Mouse (Mus musculus): ENCODE measurements around the gene Srpr.

Gene Srpr

DNA sequence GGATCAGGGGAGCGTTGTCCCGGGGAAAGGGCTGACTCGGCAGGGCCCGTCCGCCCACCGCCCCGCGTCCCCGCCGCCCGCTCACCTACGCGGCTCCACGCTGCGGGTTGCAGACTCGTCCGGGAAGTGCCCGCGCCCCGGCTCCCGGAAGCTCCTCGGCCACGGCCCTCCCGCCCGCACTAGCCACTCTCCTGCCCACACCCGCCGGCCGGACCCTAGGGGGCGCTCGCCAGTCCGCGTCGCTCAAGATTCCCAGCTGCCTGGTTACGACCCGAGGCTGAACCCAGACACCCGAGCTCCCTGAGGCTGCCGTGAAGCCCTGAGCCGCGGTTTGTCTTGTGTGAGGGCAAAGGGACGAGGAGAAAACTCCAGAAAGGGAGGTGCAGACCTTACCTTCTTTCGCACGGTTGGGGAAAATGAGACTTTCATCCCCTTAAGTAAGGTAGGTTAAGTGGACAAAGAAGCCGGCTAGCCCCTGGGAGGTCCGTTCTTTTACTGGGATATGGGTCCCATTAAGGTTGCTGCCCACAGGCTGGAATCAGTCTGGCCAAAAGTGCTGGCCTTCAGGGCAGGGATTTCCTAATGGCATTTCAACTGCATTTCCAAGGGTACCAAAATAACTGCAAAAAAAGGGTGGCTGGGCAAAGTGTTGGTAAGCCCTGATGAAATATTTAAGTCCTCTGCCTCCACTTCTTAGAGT is at the start of gene Srpr, which contains the start of gene Tirap:
TSS of gene Srpr (plus strand) at position 404 of the 700 bp plus-strand sequence.
TSS of gene Tirap (minus strand) at position 520 of the 700 bp plus-strand sequence.
- DNase-seq (ENCODE audit: low spot score) = peak; percentile 86

DNA sequence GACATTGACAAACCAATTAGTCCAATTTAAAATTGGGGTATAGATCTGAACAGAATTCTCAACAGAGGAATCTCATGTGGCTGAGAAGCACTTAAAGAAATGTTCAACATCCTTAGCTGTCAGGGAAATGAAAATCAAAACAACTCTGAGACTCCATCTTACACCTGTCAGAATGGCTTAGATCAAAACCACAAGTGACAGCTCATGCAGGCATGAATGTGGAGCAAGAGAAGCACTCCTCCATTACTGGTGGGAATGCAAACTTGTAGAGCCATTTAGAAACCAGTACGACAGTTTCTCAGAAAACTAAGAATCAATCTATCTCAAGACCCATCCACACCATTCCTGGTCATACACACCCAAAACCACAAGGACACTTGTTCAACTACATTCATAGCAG is 47.1 kb upstream of the Srpr start:
- DNase-seq (ENCODE audit: low spot score) = no peak

DNA sequence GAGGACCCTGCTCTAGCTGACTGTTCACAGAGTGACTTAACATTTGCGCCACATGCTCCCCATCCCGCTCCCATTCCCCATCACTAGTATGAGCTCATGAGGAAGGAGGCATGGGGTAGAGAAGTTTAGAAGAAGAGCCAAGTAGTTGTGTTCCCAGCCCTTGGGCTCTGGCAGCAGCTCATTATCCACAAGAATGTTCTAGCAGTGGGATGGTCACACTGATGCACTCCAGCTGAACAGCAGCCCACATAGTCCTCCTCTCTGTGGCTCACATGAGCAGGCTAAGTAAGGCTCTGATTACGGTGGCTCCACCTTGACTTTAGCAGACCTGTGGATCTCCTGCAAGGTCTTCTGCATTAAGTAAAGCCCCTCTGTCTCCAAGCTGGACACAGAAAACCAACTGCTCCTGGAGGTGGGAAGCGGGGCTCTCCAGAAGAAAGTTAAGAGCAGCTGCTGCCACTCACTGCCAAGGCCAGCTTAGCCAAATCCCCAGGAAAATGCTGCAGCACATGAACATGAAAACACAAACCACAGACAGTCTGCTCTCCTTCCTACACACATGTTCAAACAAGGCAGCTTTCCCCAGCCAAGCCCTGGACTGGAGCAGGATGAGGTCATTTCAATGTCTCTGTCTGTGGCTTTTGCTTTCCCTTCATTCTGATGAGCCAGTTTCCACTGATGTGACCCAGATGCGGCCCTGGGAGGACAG is 43.8 kb upstream of the Srpr start:
- DNase-seq (ENCODE audit: low spot score) = no peak

DNA sequence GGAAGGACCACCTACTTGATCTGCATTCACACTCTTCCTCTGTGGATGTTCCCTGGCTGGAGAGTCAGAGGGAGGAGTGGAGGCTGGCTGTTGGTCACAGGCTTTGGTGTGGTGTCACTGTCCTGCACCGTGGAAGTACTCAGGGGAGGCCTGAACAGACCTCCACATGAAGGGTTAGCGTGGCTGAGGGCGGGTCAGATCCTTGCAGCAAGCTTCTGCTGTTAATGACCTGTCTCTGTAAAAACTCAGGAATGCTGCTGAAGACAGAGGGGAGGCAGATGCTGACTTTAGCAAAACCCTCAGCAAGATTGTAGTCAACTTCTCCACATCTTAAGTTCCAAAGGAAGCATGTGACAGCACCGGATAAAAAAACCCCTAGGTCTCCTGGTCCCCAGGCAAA is 43.1 kb upstream of the Srpr start:
- DNase-seq (ENCODE audit: low spot score) = no peak

DNA sequence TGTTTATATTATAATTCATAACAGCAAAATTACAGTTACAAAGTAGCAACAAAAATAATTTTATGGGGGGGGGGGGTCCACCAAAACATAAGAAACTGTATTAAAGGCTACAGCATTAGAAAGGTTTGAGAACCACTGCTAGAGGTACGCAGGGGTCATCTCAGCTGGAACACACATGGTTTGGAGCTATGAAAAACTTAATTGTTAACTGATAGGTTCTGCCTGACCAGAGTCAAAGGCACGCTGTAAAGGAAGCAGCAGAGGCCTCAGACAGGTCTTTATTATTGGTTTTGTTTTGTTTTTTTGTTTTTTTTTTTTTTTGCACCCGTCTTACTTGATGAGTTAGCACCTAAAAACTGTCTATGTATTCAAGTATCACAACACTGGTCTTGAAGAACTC is 41.5 kb upstream of the Srpr start:
- no peak for DNase-seq (ENCODE audit: low spot score)

DNA sequence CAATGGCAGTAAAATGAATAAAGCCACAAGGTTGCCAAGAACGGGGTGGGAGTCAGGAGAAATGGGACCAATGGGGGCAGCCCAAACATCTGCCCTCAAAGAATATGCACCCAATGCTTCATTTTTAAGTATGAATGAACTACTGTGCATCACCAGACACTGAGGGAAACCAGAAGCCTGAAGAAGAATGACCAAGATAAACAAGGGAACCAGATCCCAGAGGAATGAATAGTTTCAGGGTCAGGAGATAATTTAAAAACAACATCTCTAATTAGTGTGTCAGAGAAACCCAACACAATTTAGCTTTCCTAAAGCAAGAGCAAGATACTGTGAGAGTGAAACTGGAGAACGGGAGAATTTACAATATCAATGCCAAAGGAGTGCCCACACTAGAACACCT is 39.3 kb upstream of the Srpr start:
- no peak for DNase-seq (ENCODE audit: low spot score)

DNA sequence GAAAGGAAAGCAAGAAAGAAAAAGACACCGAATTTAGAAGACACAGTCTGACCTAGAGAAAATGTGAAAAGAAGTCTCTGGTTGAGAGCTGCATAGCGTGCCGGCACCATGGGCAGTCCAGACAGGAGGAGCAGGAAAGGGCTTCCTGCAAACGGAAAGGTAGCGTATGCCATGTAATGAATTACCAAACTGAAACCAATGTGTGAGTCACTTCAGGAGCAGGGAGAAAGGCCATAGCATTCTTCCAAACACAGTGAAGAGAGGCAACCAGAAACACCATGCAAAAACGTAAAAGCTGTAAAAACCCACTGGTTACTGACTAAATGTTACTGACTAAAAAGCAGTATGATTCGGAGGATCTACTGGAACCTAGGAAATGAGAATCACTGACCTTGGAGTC is 38.3 kb upstream of the Srpr start:
- no peak for DNase-seq (ENCODE audit: low spot score)

DNA sequence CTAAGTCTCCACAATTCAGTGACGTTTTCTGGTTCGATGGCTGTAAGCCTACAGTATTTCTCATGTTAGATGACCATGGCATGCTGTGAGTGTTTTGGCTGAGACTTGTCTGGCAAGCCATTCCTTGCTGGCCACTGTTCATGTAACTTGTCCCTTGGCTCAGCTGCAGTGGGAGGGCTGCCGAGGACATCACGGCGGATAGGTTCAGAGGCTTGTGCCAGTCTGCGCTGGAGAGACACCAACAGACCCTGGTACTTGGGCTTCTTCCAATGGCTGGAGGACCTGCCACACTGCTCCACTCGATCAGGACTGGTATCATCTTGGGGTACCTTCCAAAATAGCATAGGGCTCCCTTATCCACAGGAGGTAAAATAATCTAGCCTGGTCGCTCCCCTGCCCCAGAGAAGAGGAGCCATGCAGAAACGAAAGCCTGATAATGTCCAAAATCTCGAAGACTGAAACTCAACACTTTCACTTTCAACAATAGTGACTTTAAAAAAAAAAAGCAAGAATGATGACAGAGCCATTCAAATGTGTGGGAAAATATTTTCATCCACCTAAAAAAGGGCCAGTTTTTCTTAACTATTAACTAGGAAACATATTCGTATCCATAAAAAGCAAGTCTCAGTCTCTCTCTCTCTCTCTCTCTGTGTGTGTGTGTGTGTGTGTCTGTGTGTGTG is 36.8 kb upstream of the Srpr start:
- no peak for DNase-seq (ENCODE audit: low spot score)

DNA sequence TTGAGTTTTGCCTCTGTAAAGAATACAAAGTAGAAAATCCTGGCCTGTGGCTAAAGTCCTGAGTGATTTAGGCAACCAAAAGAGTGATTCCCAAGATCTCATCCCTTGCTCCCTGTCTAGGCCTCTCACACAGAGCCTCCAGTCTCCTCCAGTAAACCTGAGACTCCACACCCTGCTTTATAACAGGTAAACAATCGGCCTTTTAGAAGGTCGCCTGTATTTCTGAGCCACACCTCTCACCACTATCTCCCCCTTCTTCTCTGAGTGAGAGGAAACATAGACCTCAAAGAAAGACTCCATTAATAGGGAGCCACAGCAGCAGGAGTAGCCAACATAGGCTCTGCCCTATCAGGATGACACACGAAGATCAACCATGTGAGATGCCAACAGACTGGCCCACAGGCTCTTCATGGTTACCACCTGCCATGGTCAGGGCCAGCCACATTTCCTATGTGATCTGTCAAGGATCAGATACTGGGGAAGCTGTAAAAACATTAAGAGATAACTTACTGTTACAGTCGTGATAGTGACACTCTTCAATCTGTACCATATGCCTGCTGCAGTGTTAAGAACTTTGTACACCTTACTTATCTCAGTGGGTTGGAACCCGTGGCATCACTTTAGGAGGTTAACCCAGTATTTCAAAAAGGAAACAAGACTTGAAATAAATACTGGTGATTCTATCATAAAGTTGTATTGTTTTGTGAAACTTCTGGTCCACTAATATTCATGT is 35.7 kb upstream of the Srpr start:
- DNase-seq (ENCODE audit: low spot score) = no peak

DNA sequence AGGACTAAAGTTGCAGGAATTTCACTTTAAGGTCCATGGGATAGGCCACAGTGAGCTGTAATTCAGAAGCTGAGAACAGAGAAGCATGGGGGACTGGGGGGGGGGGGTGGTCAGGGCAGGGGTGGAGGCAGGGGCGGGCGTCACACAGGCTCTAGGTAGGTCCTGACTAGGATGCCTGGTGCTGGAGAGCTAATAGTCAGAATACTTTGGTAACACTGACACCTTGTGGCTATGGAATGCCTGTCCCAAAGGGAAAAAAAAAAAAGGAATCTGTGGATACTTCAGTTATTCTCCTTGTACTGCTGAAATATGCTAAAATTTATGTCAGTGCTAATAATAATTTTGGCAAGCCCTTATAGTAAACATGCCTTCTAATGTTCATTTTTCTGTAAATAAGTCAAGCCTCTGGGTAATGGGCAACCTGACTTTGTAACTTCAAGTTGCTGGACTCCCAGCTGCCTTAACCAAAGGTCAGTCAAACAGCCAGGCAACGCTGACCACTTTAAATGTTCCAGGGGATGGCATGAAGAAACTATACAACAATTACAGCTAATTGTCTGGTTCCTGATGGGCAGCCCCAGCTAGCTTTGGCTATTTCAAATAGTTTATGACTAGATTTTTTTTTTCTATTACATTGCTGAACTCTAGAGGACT is 33.7 kb upstream of the Srpr start:
- peak; percentile 36 for DNase-seq (ENCODE audit: low spot score)

DNA sequence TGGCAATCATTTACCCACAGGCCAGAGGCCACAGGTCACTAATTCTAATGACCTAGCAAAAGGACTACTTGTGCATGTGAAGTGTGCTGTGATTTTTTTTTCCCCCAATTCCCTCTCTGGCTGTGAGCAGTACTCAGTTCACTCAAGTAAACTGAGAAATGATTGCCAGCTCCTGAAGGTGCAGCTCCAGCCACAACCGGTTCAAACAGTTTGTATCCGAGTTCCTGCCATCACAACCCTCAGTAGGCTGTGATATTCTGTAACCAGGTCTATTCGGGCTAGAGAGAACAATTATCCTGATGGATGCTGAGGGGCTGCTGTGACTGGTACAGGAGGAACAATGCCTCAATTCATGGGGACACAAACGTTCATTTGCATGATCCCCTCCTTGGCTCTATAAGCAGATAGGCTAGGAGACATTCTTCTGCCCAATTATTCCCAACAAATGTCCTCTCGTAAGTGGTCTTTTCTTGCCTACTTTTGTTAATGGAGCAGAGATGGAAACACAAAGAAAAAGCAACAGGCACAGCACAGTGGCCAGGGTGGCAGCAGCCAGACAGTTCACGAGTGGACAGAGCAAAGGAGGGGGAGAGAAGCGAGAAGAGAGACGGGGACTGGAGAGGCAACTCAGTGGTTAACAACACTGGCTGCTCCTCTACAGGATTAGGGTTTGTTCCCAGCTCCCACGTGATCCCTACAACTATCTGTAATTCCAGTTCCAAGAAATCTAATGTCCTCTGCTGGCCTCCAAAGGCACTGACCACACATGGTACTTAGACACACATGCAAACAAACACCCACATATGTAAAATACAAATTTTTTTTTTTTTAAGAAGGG is 33.0 kb upstream of the Srpr start:
- peak; percentile 81 for DNase-seq (ENCODE audit: low spot score)

DNA sequence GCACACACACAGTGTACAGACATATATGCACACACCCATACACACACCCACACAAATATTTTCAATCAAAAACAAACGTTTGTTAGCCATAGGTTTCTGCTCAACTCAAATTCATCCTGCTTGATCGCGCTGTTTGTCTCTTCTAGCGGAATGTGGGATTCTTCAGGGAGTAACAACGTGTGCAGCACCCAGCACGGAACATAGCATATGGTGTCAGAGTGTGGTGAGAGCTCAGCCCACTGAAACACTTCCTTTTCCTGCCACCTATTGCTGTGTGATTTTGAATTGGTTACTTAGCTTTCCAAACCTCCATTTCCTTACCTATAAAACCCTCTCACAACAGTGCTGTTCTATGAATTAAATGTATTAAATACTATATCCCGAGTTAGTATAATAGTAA is 29.9 kb upstream of the Srpr start:
- no peak for DNase-seq (ENCODE audit: low spot score)

DNA sequence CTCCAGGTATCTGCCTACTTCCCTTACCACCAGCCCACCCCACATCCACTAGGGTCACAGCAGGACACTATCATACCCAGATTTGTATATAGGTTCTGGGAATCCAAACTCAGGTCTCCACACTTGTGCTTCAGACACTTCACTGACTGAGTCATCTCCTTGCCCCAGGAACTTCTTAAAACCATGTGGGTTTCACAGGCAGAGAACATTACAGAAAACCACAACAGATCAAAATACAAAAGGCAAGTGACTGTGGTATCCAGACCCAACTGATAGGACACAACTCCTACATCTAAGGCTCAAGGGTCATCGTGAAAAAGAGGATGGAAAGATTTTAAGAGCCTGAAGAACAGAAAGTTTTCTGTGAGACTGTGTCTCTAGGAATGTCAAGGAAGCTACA is 26.6 kb upstream of the Srpr start:
- no peak for DNase-seq (ENCODE audit: low spot score)

DNA sequence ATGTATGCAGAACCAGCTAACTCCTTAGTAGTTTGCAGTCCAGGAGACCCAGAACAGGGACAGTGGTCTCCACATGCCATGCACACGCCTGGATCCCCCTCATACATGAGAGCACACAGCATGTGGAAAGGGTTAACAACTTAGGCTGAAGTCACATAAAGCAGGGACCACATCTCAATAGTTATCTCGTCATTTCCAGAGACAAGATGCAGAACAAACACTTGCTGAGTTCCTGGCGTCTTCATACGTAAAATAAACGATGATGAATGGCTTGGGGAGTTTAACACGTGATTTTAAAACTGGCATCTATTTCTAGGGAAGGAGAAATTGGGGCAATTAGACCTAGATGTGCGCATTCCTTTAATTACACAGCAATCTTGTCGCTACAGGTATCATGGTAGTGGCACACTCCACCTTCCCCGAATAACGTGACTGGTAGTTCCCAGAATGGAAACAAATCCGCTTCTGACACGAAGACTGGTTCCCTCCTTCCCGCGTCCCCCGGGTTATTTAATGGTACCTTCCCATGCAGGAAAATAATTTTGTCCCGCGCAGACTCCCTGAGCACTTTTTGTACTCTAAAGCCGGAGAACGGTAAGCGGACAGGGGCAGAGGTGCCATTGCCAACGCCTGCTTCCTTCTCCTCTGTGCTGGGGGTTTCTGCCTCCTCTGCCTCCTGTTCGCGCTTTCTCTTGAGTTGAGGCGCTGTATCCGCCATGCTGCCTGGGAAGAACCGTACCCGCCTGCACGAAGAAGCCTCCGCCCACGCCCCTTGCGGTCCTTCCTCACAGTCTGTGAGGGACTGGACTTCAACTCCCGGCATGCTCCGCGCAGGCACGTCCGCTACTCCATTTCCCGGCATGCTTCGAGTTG is 24.5 kb upstream of the Srpr start, which contains the start of gene Dcps:
TSS of gene Dcps (minus strand) at position 811 of the 873 bp plus-strand sequence.
- peak; percentile 94 for DNase-seq (ENCODE audit: low spot score)

DNA sequence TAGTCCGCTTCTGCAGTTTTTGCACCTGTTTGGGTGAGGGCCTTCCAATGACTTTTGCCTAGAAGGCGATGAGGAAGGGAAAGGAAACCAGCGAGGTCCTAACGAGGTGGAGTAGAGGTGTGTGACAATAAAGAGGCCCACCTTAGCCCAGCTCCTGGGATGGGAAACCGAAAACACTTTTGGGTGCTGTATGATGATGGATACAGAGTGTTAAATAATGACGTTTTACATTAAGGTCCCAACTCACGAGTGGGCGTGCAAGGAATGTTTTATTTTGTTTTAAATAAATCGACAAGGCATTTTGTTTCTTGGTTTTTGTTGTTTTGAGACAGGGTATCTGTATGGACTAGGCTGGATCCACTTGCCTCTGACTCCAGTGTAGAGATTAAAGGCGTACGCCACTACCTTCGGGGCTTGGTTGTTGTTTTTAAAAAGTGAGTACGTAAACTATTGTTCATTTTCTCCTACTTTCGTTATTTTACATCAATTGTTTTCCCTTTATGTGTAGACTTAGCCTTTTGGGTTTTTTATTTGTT is 23.8 kb upstream of the Srpr start:
- DNase-seq (ENCODE audit: low spot score) = no peak

DNA sequence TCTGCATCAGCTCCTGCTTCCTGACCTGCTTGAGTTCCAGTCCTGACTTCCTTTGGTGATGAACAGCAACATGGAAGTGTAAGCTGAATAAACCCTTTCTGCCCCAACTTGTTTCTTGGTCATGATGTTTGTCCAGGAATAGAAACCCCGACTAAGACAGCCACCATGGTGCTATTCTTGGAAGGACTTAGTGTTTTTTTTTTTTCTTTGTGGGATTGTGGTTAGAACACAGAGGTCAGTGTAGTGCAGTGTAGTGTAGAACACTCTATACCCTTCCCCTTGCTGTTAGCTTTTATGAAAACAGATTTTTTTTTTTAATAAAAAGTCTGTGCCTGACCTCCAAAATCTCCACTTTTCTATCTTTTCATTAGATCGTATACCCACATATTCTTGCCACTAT is 17.1 kb upstream of the Srpr start:
- no peak for DNase-seq (ENCODE audit: low spot score)

DNA sequence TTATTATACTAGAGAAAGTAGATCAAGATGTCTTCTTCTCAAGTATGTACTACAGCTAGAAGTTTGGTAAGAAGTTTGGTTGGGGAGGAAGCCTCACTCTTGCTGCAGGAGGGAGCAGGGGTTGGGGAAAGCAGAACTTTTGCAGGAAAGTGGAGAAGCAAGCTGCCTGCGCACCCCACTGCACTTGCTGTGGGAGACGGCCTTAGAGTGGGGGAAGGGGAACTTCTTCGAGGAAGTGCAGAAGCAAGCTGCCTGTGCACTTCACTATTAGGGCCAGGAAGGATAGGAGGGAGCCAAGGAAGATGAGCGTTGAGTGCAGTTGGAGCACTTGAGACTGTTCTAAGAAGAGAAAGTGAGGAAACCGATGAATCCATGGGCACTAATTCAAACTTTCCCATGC is 16.6 kb upstream of the Srpr start:
- DNase-seq (ENCODE audit: low spot score) = no peak

DNA sequence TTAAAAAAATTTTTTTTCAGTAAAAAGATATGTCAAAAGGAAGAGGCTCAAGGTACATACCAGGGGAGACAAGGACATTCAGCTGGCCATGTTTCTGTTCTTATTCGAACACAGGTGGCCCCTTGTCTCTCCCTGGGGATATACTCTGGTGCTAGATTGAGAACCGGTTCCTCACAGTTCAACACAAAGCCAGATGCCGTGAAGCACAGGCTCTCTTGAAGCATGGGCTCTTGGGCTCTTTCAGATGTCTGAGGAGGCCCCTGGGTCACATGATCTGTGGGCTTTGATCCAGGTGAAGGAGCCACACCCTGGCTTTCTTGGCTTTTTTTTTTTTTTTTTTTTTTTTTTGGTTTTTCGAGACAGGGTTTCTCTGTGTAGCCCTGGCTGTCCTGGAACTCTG is 13.5 kb upstream of the Srpr start:
- no peak for DNase-seq (ENCODE audit: low spot score)

DNA sequence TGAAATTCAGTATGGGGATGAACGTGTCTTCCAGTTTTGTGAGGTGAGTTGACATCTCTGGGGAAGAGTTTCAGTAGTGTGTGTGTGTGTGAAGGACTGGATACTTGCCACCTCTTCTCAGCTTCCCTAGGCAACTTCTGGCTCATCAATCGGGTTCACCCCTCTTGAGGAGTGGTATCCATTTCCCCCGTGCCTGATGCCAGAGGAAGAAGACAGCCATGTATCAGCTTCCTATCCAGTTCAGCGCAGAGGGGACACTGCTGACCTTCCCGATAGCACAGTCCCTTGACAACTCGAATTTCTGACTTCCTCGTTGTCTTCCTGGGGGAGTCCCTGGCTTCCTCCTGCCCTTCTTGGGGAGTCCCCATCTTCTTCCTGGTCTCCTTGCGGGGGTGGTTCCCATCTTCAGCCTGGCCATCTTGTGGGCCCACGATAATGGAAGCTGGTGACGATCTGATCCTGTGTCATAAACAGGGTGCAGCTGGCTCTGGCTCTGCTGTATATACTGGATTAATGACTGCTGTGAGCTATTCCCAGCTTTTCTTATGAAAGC is 12.5 kb upstream of the Srpr start:
- DNase-seq (ENCODE audit: low spot score) = no peak
